Mouse (Mus musculus): Measurements from ENCODE around the gene Prss44. TPM values are rescaled to one million over a fixed set of nuclear protein-coding genes. Genes with fewer than 3 reads are reported as not detected.

Gene Prss44
- polyA plus RNA-seq (2015; fragmentation: Nextera tagmentation; extraction: Ambion mirVana): not detected in 2 replicates

DNA sequence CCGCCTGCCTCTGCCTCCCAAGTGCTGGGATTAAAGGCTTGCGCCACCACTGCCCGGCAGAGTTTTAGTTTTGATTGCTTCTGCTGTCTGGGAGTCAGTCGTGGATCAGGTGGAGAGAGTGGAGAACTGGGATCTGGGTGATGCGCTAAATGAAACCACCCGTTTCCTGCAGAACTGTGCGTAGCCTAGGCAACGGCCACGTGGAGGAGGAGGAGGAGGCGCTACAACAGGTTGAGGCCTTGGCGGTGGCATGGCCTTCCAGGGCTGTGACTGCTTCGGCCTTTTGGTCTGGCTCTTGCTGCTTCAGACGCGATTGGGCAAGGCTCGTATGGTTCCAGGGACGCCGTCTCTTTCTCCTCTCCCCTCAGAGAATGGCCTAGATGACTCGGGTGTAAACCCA lies at the start of gene Prss44:
Gene Prss44 (plus strand): TSS at position 206 of the 400 bp plus-strand sequence.
- no peak for ATAC-seq (ENCODE audit: insufficient read depth, low FRiP score)
- Histone ChIP-seq H3K9me3 (replicated peaks; ENCODE audit: control insufficient read depth, low read length) (no peaks in the 10 kb centered on the region), H3K27ac (ENCODE audit: low read length) (no peak within 1 kb of the TSS), H3K4me1 (ENCODE audit: control insufficient read depth, insufficient read depth, low read length) (no peaks in the 10 kb centered on the region), H3K36me3 (ENCODE audit: control insufficient read depth, insufficient read depth, low read length) (no peaks in the 10 kb centered on the region), H3K4me3 (replicated peaks; ENCODE audit: low read length) (no peak within 1 kb of the TSS), H3K9ac (ENCODE audit: low read length) (no peak within 1 kb of the TSS), H3K4me2 (ENCODE audit: low read depth, low read length) (no peak within 1 kb of the TSS), H3K27me3 (ENCODE audit: control insufficient read depth, insufficient read depth, low read length) (no peaks in the 10 kb centered on the region)
- 53% methylated on average over 18 of the region's 18 CpGs for WGBS

DNA sequence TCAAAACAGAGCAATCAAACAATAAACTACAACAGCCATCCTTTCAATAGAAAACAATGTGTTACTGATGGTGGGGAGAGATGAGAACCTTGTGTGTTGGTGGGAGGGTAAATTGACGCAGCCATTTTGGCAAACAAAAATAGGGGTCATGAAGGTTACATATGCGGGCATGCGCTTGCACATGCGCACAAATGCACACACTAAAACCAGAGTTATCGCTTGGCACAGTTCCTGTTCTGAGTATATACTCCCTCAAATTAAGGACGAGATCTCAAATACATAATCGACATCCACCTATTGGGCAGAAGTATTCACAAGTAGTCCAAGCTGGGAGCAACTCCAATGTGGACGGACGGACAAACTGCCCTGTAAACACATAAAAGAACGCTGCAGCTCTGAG lies 41.5 kb upstream of the Prss44 start:
- Histone ChIP-seq H3K9ac (ENCODE audit: low read length) (no peak overlapping the region), H3K4me2 (ENCODE audit: low read depth, low read length) (no peak overlapping the region), H3K4me3 (replicated peaks; ENCODE audit: low read length) (no peak overlapping the region), H3K36me3 (ENCODE audit: control insufficient read depth, insufficient read depth, low read length) (no peaks in the 10 kb centered on the region), H3K4me1 (ENCODE audit: control insufficient read depth, insufficient read depth, low read length) (peaks cover 4% of the 10 kb centered on the region; the same call in 1 of the 2 replicates), H3K27me3 (ENCODE audit: control insufficient read depth, insufficient read depth, low read length) (no peaks in the 10 kb centered on the region), H3K9me3 (replicated peaks; ENCODE audit: control insufficient read depth, low read length) (no peaks in the 10 kb centered on the region), H3K27ac (ENCODE audit: low read length) (no peak overlapping the region)
- no peak for ATAC-seq (ENCODE audit: insufficient read depth, low FRiP score)
- 91% methylated on average over 10 of the region's 10 CpGs for WGBS

DNA sequence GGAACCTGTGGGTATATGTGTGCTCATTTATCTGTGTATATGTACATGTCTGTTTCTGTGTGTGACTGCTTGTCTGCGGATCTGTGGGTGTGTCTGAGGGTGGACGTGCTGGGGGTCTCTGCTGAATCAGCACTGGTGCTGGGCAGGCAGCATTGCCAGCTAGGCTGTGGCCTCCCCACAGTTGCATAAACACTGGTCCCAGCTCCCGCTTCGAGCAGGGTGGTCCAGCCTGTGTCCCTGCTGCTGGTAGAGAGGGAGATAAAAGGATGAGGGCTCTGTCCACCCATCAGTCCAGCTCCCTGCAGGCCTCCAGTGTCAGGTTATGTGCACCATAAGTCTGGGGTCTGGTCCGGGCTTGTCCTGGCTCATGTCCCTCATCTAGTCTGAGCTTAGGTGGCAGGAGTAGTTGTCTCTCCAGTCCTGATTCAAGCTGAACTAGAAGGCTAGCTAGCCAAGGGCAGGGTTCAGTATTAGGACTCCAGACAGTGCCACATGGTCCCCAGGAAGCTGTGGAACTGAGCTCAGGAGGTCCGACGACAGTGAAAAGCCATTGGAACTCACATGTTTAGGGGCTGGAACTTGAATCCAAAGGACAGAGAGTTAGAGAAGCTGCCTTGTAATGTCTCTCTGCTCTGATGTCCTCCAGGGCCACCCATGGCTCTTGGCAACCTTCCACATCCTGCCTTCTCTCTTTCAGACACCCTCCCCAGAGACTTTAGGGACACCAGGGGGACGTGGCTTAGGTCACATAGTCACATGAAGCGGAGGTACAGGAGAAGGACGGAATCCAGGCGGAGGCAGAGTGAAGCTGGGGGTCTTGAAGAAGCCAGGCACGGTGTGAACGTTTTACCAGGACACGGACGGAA lies 39.2 kb upstream of the Prss44 start:
- Histone ChIP-seq H3K9me3 (replicated peaks; ENCODE audit: control insufficient read depth, low read length) (no peaks in the 10 kb centered on the region), H3K27ac (ENCODE audit: low read length) (peak overlapping the region; percentile 70), H3K4me2 (ENCODE audit: low read depth, low read length) (no peak overlapping the region), H3K27me3 (ENCODE audit: control insufficient read depth, insufficient read depth, low read length) (no peaks in the 10 kb centered on the region), H3K9ac (ENCODE audit: low read length) (peak overlapping the region; percentile 43), H3K36me3 (ENCODE audit: control insufficient read depth, insufficient read depth, low read length) (no peaks in the 10 kb centered on the region), H3K4me1 (ENCODE audit: control insufficient read depth, insufficient read depth, low read length) (peaks cover 4% of the 10 kb centered on the region; the same call in 1 of the 2 replicates), H3K4me3 (replicated peaks; ENCODE audit: low read length) (no peak overlapping the region)
- 60% methylated on average over 15 of the region's 15 CpGs for WGBS
- peak; percentile 14; the same call in 1 of the 2 replicates for ATAC-seq (ENCODE audit: insufficient read depth, low FRiP score)

DNA sequence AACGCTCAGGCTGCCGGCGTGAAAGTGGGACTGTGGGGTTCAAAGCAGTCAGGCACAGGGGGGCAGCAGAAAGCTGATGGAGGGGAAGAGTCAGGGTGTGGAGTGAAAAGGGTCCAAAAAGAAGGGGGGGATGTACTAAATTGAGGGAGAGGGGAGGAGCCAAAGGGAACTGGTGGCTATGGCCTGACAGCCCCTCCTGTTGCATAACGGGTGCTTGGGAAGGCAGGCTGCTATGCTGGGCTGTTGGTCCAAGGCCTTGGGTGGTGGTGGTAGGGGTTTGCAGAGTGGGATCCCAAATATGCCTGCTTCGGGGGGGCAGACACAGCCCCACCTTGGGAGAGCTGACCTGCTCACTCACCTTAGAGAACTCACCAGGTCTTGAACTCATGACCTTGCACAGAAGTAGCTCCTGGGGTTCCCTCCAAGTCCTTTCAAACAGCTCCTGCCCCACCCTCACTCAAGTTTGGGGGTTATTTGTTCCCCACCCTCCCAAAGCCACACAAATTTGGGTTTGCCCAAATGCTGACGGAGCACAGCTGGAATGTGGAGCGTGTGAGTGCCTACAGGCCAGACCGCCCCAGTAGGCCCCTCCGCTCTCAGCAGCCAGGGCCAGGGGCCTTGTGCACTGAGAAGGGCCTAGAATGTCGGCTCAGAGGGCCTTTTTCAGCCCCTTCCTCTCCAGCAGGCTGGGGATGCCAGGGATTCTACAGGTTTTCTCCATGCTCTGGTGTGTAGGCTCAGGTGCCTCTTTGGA lies 38.3 kb upstream of the Prss44 start:
- ATAC-seq (ENCODE audit: insufficient read depth, low FRiP score): peak; percentile 61
- H3K36me3 ChIP-seq (ENCODE audit: control insufficient read depth, insufficient read depth, low read length): no peaks in the 10 kb centered on the region
- peak overlapping the region; percentile 70 for H3K27ac ChIP-seq (ENCODE audit: low read length)
- peak overlapping the region; percentile 43 for H3K9ac ChIP-seq (ENCODE audit: low read length)
- no peaks in the 10 kb centered on the region for H3K9me3 ChIP-seq (replicated peaks; ENCODE audit: control insufficient read depth, low read length)
- no peaks in the 10 kb centered on the region for H3K27me3 ChIP-seq (ENCODE audit: control insufficient read depth, insufficient read depth, low read length)
- no peak overlapping the region for H3K4me3 ChIP-seq (replicated peaks; ENCODE audit: low read length)
- peaks cover 4% of the 10 kb centered on the region; the same call in 1 of the 2 replicates for H3K4me1 ChIP-seq (ENCODE audit: control insufficient read depth, insufficient read depth, low read length)
- 57% methylated on average over 10 of the region's 10 CpGs for WGBS
- H3K4me2 ChIP-seq (ENCODE audit: low read depth, low read length): no peak overlapping the region

DNA sequence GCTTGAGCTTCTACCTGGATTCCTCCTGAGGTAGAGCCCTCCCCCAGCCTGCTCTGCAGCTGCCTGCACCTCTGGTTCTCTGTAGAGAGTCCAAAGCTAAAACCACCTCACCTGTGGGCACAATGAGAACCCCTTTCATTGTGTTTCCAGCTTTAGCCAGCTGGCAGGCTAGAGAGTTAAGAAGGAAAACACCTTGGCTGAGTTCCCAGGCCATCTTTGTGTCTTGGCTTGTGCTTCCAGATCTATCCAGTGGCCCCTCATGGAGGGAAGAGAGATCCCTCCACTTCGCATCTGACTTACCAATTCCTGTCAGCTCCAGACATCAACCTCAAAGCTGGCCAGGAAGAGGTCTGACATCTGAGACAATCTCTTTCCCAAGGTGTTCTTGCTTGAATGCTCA lies 35.7 kb upstream of the Prss44 start:
- H3K27ac ChIP-seq (ENCODE audit: low read length): no peak overlapping the region
- no peak overlapping the region for H3K9ac ChIP-seq (ENCODE audit: low read length)
- no peak for ATAC-seq (ENCODE audit: insufficient read depth, low FRiP score)
- no peaks in the 10 kb centered on the region for H3K36me3 ChIP-seq (ENCODE audit: control insufficient read depth, insufficient read depth, low read length)
- no peak overlapping the region for H3K4me3 ChIP-seq (replicated peaks; ENCODE audit: low read length)
- no peak overlapping the region for H3K4me2 ChIP-seq (ENCODE audit: low read depth, low read length)
- peaks cover 9% of the 10 kb centered on the region; the same call in 1 of the 2 replicates for H3K4me1 ChIP-seq (ENCODE audit: control insufficient read depth, insufficient read depth, low read length)
- H3K27me3 ChIP-seq (ENCODE audit: control insufficient read depth, insufficient read depth, low read length): no peaks in the 10 kb centered on the region
- H3K9me3 ChIP-seq (replicated peaks; ENCODE audit: control insufficient read depth, low read length): no peaks in the 10 kb centered on the region
- WGBS: 76% methylated on average over 1 of the region's 1 CpGs

DNA sequence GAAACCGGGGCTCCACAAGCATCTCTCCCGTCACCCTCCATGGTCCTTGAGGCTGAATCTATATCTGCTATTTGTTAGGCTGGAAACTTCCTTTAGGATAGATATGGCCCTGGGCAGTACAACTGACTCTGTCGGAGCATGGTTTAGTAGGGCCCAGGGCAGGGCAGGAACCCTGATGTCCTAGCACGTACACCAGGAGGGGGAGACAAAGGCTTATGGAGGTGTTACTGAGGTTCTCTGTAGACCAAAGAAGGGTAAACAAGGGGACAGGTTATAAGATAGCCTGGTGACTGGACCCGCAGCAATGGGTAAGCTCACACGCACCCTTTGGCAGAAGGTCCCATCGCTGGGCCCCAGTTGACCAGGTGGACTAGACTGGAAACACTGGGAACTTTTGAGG lies 35.2 kb upstream of the Prss44 start:
- Histone ChIP-seq H3K4me3 (replicated peaks; ENCODE audit: low read length) (no peak overlapping the region), H3K4me2 (ENCODE audit: low read depth, low read length) (no peak overlapping the region), H3K9ac (ENCODE audit: low read length) (no peak overlapping the region), H3K36me3 (ENCODE audit: control insufficient read depth, insufficient read depth, low read length) (no peaks in the 10 kb centered on the region), H3K27ac (ENCODE audit: low read length) (no peak overlapping the region), H3K27me3 (ENCODE audit: control insufficient read depth, insufficient read depth, low read length) (no peaks in the 10 kb centered on the region), H3K4me1 (ENCODE audit: control insufficient read depth, insufficient read depth, low read length) (peaks cover 9% of the 10 kb centered on the region; the same call in 1 of the 2 replicates), H3K9me3 (replicated peaks; ENCODE audit: control insufficient read depth, low read length) (no peaks in the 10 kb centered on the region)
- no peak for ATAC-seq (ENCODE audit: insufficient read depth, low FRiP score)
- 77% methylated on average over 7 of the region's 7 CpGs for WGBS

DNA sequence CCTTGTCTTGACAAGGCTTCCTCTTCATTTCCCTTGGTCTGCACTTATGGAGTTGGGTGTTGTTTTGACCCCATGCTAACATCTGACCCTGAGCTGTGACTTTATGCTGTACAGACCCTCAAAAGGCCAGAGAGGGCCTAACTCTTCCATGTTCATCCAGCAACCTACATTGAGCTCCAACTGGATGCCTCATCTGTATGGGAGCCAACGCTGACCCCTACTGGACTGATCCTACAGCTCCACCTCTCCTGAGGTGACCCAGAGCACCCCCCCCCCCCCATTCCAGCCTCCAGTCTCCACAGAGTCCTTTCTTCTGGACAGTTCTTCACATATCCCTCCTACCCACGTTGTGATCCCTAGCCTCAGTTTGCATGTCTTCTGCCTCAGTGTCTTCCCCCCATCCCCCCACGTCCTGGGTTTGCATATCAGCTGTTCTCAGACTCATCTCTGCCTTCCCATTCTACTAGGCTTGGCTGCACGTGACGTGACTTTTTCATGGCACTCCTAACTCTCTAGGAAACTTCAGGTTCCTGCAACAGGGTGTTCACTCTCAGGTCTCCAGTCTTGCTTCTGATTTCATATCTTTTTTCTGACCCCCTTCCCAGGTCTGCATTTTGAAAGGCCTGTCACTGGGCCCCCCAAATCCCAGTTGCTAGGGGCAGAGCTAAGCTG lies 34.4 kb upstream of the Prss44 start:
- Histone ChIP-seq H3K27me3 (ENCODE audit: control insufficient read depth, insufficient read depth, low read length) (no peaks in the 10 kb centered on the region), H3K27ac (ENCODE audit: low read length) (no peak overlapping the region), H3K4me2 (ENCODE audit: low read depth, low read length) (no peak overlapping the region), H3K4me3 (replicated peaks; ENCODE audit: low read length) (no peak overlapping the region), H3K4me1 (ENCODE audit: control insufficient read depth, insufficient read depth, low read length) (peaks cover 9% of the 10 kb centered on the region; the same call in 1 of the 2 replicates), H3K36me3 (ENCODE audit: control insufficient read depth, insufficient read depth, low read length) (no peaks in the 10 kb centered on the region), H3K9ac (ENCODE audit: low read length) (no peak overlapping the region), H3K9me3 (replicated peaks; ENCODE audit: control insufficient read depth, low read length) (no peaks in the 10 kb centered on the region)
- whole genome bisulfite sequencing: 65% methylated on average over 5 of the region's 5 CpGs
- no peak for ATAC-seq (ENCODE audit: insufficient read depth, low FRiP score)

DNA sequence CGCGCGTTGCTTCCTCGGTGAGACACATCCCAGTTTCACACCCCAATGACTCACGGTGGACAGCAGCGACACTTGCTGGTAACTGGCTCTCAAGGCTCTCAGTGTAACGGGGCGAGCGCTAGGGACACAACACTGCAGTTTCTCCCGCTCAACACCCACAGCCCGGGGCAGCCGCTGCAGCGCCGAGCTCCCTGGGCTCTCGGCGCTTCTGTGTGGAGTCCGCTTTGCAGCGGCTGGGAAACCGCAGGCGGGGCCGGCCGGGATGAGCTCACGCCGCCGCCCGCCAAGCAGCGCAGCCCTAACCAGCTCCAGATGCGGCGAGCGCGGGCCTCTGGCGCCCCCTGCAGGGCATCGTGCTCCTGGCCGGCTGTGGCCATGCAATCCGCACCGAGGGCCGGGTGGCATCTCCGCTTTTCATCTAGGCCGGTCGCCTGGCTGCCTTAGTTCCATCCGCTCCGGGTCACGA lies 32.5 kb upstream of the Prss44 start:
- Histone ChIP-seq H3K4me2 (ENCODE audit: low read depth, low read length) (peak overlapping the region; percentile 84), H3K36me3 (ENCODE audit: control insufficient read depth, insufficient read depth, low read length) (no peaks in the 10 kb centered on the region), H3K4me1 (ENCODE audit: control insufficient read depth, insufficient read depth, low read length) (0 out of 2 replicates have a peak, but pooled peaks cover 5% of the 10 kb centered on the region), H3K27me3 (ENCODE audit: control insufficient read depth, insufficient read depth, low read length) (no peaks in the 10 kb centered on the region), H3K9me3 (replicated peaks; ENCODE audit: control insufficient read depth, low read length) (no peaks in the 10 kb centered on the region), H3K4me3 (replicated peaks; ENCODE audit: low read length) (peak overlapping the region; percentile 46), H3K27ac (ENCODE audit: low read length) (peak overlapping the region; percentile 13; the same call in 1 of the 2 replicates), H3K9ac (ENCODE audit: low read length) (peak overlapping the region; percentile 71)
- ATAC-seq (ENCODE audit: insufficient read depth, low FRiP score): peak; percentile 92
- 0% methylated on average over 43 of the region's 43 CpGs for whole genome bisulfite sequencing

Data from stomach, embryonic 16.5 days (tissue).